25 mouse cellular contexts compared by ENCODE assay signal in genomic region chr15:6619558-6620316, GRCm38 (mm10).
DNase-seq lines count a peak whose midpoint lies in the region; ATAC-seq and TF ChIP-seq lines count a peak whose summit lies in the region.
"Had no signal": no experiment of that assay in that cellular context is flagged by ENCODE, and none has a peak within 500 bp of the region (broad histone marks: within the 10 kb centered on the region; RNA-seq: fewer than 3 reads in every experiment).

No protein-coding gene starts in this region.

- H3K36me3 ChIP-seq in kidney, embryonic 14.5 days (ENCODE audit: control insufficient read depth, insufficient read depth, low read length): no peaks in the 10 kb centered on the region
- H3K36me3 ChIP-seq in kidney, postnatal 0 days (ENCODE audit: insufficient read depth, low read length): no peaks in the 10 kb centered on the region
- H3K36me3 ChIP-seq: embryonic facial prominence, embryonic 12.5 days; embryonic facial prominence, embryonic 15.5 days; heart, embryonic 12.5 days; heart, embryonic 15.5 days had no signal

- H3K4me3 ChIP-seq in kidney, embryonic 14.5 days (ENCODE audit: low read length): no peak overlapping the region
- H3K4me3 ChIP-seq in kidney, postnatal 0 days (replicated peaks; ENCODE audit: low read depth, low read length): no peak overlapping the region
- H3K4me3 ChIP-seq: embryonic facial prominence, embryonic 12.5 days; embryonic facial prominence, embryonic 15.5 days; gastrocnemius, adult 2 months; heart, embryonic 12.5 days; heart, embryonic 15.5 days had no signal

- H3K4me1 ChIP-seq in kidney, embryonic 14.5 days (ENCODE audit: control insufficient read depth, insufficient read depth, low read length): 0 out of 2 replicates have a peak, but pooled peaks cover 3% of the 10 kb centered on the region
- H3K4me1 ChIP-seq in kidney, postnatal 0 days (replicated peaks; ENCODE audit: insufficient read depth, low read length): peaks cover 2% of the 10 kb centered on the region; the same call in 1 of the 2 replicates
- H3K4me1 ChIP-seq: embryonic facial prominence, embryonic 12.5 days had no signal

- 46% methylated on average over 12 of the region's 12 CpGs for WGBS in kidney, embryonic 14.5 days
- 46% methylated on average over 12 of the region's 12 CpGs for WGBS in kidney, postnatal 0 days

- no peaks in the 10 kb centered on the region for H3K27me3 ChIP-seq in kidney, embryonic 14.5 days (ENCODE audit: control insufficient read depth, insufficient read depth, low read length)
- H3K27me3 ChIP-seq in kidney, postnatal 0 days (ENCODE audit: insufficient read depth, low read length): no peaks in the 10 kb centered on the region
- H3K27me3 ChIP-seq: embryonic facial prominence, embryonic 15.5 days; heart, embryonic 12.5 days; heart, embryonic 15.5 days had no signal

- DNase-seq in kidney, adult 11 months: no peak
- DNase-seq in kidney, postnatal 0 days (ENCODE audit: low spot score): peak; percentile 75
- DNase-seq in kidney, postnatal 25 days: no peak
- DNase-seq in CD4-positive helper T cell, adult 2 months (ENCODE audit: low read depth, low spot score): peak; percentile 44
- DNase-seq in left cerebral cortex, postnatal 14 days (ENCODE audit: low spot score in 2 of 2): no peak
- DNase-seq: adrenal gland, adult 2 months; adrenal gland, postnatal 14 days; cerebellum, adult 11 months; cerebellum, adult 2 months; cerebellum, adult 9-11 months; cerebellum, postnatal 25 days; forebrain, postnatal 0 days; gastrocnemius, adult 2 months; gastrocnemius, postnatal 14 days; heart, adult 18-20 months; heart, postnatal 10 days; heart, postnatal 4 days had no signal

- H3K9me3 ChIP-seq in kidney, embryonic 14.5 days (ENCODE audit: control insufficient read depth, low read length): no peaks in the 10 kb centered on the region
- H3K9me3 ChIP-seq in kidney, postnatal 0 days (replicated peaks; ENCODE audit: low read length): no peaks in the 10 kb centered on the region
- H3K9me3 ChIP-seq: embryonic facial prominence, embryonic 12.5 days; embryonic facial prominence, embryonic 15.5 days; heart, embryonic 12.5 days; heart, embryonic 15.5 days had no signal

- H3K9ac ChIP-seq in kidney, embryonic 14.5 days (ENCODE audit: low read depth, low read length): no peak overlapping the region
- H3K9ac ChIP-seq in kidney, postnatal 0 days (ENCODE audit: low read depth, low read length): no peak overlapping the region
- H3K9ac ChIP-seq: embryonic facial prominence, embryonic 12.5 days; embryonic facial prominence, embryonic 15.5 days; forebrain, postnatal 0 days; heart, embryonic 12.5 days; heart, embryonic 15.5 days; hindbrain, embryonic 14.5 days had no signal

- no peak for TF ChIP-seq CTCF in kidney, postnatal 0 days (IDR thresholded peaks at IDR 0.05; ENCODE audit: low read depth)

- intact Hi-C loops in left cerebral cortex, postnatal 14 days (cut with DNase I): no loop called here

- no peak overlapping the region for H3K4me2 ChIP-seq in kidney, embryonic 14.5 days (replicated peaks; ENCODE audit: low read depth, low read length)
- H3K4me2 ChIP-seq in kidney, postnatal 0 days (ENCODE audit: low read length): no peak overlapping the region
- H3K4me2 ChIP-seq: embryonic facial prominence, embryonic 12.5 days; embryonic facial prominence, embryonic 15.5 days; heart, embryonic 12.5 days; heart, embryonic 15.5 days; hindbrain, embryonic 14.5 days had no signal

- peak overlapping the region; percentile 7; the same call in 1 of the 2 replicates for H3K27ac ChIP-seq in kidney, embryonic 14.5 days (ENCODE audit: low read depth, low read length)
- H3K27ac ChIP-seq in kidney, postnatal 0 days: no peak overlapping the region
- H3K27ac ChIP-seq: embryonic facial prominence, embryonic 12.5 days; embryonic facial prominence, embryonic 15.5 days; gastrocnemius, adult 2 months; heart, embryonic 15.5 days; hindbrain, embryonic 14.5 days; hindbrain, postnatal 0 days had no signal

- ATAC-seq in kidney, embryonic 14.5 days (ENCODE audit: low FRiP score, low TSS enrichment): peak; percentile 88
- peak; percentile 78; the same call in 1 of the 2 replicates for ATAC-seq in kidney, postnatal 0 days (replicated peaks; ENCODE audit: low FRiP score, low read depth)
- ATAC-seq: forebrain, embryonic 14.5 days; forebrain, postnatal 0 days; hindbrain, postnatal 0 days had no signal

Comparison
In these comparisons a context has a peak if more than half of its experiments do, and no peak if none do; other contexts are left out.
1. DNase-seq: peak in kidney, postnatal 0 days (single experiment) and CD4-positive helper T cell, adult 2 months (single experiment); none in kidney, adult 11 months (single experiment), kidney, postnatal 25 days (0 of 2) and left cerebral cortex, postnatal 14 days (0 of 2).